Mouse (Mus musculus) liver, adult (tissue): ENCODE measurements around the gene Tdrd12.

ENCODE experiments used
- GATA4 ChIP-seq: IDR thresholded peaks from 2 replicates; pipeline ENCODE4 v1.6.1; 2014; ENCODE audit warnings: mild to moderate bottlenecking, low read length; ENCODE audit not compliant: insufficient replicate concordance

Gene Tdrd12

GRCm38 (mm10) chr7:35556905-35557304, 19.4 kb upstream of the Tdrd12 start:
- no peak for TF ChIP-seq GATA4

DNA sequence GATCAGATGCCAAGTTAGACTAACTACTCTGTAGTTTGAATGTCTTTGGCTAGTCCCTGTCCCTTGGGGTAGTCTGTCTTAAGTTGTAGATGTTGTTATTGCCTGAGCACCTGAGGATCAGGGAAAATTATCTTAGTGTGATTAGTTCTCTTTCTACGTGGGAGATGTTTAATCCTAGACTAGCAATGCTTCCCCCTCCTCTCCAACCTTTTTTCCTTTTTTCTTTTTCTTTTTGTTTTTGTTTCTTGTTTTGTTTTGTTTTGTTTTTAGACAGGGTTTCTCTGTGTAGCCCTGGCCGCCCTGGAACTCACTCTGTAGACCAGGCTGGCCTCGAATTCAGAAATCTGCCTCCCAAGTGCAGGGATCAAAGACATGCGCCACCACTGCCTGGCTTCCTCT, 18.7 kb upstream of the Tdrd12 start, which contains the start of gene Nudt19:
TSS of gene Nudt19 (minus strand) at position 100 of the 399 bp plus-strand sequence.
- TF ChIP-seq GATA4: no peak

GRCm38 (mm10) chr7:35555224-35556204, 18.0 kb upstream of the Tdrd12 start:
- TF ChIP-seq GATA4: no peak

GRCm38 (mm10) chr7:35554605-35555175, 17.1 kb upstream of the Tdrd12 start:
- TF ChIP-seq GATA4: no peak

DNA sequence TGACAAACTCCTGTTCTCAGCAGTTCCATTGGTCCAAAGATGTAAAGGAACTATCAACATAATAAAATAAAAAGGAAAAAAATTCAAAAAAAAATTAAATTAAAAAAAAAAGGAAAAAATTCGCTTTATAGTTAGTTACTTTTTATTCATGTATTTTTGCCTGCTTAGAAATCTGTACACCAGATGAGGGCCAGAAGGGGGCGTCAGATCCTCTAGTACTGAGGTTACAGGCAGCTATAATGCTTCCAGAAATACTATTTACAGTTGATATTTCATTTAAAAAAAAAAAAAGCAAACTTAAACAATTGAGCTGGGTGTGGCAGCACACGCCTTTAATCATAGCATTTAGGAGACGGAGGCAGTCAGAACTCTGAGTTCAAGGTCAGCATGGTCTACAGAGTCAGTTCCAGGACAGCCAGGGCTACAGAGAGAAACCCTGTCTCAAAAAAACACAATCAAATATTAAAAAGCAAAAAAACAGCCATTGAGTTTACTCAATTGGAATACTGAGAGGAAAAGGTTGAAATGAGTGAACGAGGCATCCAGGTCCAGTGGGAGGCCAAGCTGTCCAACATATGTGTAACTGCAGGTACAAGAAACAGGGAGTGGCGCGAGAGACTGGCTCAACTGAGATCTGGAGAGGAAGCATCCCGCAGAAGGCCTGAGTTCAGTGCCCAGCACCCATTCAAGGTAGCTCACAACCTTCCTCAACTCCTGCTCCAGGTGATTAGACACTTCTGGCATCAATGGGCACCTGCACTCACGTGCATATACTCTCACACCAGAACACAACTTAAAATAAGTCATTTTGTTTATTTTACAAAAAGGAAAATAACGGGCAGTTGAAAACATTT, 16.4 kb upstream of the Tdrd12 start:
- TF ChIP-seq GATA4: no peak

DNA sequence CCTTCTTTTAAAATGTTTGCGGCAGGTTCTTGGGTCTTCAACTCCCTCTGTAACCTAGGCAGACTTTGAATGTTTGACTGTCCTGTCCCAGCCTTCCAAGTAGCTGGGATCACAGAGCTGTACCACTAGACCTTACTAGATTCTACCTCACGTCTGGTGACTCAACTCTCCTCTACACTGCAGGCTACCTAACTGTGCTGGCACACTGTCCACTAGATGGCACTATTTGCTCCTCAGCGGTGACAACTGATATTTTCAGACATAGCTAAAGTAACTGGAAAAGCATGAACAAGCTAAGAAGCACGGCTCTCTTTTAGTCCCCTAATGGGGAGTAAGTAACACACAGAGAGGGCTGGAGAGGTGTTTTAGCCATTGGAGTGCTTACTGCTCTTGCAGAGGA, 8.3 kb upstream of the Tdrd12 start:
- TF ChIP-seq GATA4: no peak

GRCm38 (mm10) chr7:35535750-35536512, 1.6 kb downstream of the Tdrd12 start:
- TF ChIP-seq GATA4: no peak

GRCm38 (mm10) chr7:35530026-35530425, 7.5 kb downstream of the Tdrd12 start:
- TF ChIP-seq GATA4: no peak

DNA sequence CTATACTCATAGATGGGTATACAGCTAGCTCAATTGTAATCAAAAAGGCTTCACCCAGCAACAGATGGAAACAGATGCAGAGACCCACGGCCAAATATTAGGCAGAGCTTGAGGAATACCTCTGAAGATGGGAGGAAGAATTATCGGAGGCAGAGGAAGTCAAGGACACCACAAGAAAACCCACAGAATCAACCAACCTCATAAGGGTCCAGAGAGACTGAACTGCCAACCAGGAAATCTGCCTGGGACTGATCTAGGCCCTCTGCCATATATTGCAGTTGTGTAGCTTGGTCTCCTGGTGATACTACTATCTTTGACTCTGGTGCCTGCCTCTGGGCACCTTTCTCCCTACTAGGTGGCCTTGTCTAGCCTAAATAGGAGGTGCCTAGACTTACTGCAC, 10.8 kb downstream of the Tdrd12 start:
- TF ChIP-seq GATA4: no peak

DNA sequence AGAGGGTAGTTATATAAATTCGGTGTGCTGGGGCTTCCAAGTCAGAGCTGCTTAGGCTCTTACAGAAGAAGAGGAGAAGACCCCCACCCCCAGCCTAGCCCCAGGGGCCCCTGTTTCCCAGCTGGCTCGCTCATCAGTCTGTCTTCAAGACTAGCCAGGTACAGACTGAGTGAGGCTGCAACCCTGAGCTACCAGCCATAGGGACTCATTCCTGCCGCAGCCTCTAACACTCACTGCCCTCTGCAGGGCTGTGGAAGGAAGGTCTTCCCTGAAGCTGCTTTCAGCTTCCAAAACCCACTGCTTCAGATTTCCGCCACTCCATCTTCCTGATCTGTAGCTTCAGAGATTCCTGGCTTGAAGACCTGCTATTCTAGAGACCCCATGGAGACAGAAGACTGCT, 35.5 kb downstream of the Tdrd12 start:
- no peak for TF ChIP-seq GATA4

DNA sequence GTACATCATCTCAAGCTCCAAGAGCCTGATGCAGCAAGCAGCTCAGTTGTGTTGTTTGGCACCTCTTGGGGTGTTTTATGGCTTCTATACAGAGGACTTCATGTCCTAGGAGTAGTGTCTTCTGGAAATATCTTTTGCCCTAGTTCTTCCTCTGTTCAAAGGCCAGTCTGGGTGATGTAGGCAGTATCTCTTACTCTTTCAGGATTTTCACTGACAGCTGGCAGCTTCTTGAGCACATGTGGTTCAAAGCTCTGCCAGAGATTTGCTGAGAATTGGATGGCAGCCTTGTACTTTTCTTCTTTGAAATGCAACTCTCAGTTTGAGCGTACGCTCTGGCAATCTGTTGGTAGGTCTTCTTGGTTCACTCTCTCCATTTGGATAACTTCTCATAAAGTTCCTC, 40.0 kb downstream of the Tdrd12 start:
- no peak for TF ChIP-seq GATA4

- no peak for TF ChIP-seq GATA4
Observed at GRCm38 (mm10) chr7:35491005-35491404, 46.5 kb downstream of the Tdrd12 start.

GRCm38 (mm10) chr7:35490186-35490585, 47.4 kb downstream of the Tdrd12 start:
- TF ChIP-seq GATA4: no peak

- no peak for TF ChIP-seq GATA4
Observed at GRCm38 (mm10) chr7:35486553-35486952, 51.0 kb downstream of the Tdrd12 start.

DNA sequence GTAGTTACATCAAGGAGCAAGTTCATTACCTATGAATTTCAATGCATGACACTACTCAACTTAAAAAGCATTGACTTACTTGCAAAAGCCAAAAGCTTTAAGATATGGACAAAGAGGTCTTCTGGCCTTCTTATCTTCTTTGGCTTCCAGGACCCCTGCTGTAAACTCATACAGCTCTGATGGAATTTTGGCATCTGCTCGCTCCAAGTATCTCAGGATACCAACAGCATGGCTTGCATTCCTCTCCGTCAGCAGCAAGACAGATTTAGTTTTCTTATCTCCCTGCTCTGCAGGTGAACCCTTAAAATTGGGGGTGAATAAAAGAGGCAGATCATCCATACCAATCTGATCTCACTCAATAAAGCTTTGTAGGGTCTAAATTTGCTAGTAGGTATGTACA, 52.4 kb downstream of the Tdrd12 start:
- no peak for TF ChIP-seq GATA4
